Mouse (Mus musculus): ENCODE measurements around the gene Fkbp1b.
A peak's percentile ranks its signal among the peaks of the same experiment; 100 is the strongest.
"Not testable (repeated sequence)": the region's sequence is repeated elsewhere in the genome, so short reads cannot be mapped to it uniquely, and the experiment has no call there.

Gene Fkbp1b

DNA sequence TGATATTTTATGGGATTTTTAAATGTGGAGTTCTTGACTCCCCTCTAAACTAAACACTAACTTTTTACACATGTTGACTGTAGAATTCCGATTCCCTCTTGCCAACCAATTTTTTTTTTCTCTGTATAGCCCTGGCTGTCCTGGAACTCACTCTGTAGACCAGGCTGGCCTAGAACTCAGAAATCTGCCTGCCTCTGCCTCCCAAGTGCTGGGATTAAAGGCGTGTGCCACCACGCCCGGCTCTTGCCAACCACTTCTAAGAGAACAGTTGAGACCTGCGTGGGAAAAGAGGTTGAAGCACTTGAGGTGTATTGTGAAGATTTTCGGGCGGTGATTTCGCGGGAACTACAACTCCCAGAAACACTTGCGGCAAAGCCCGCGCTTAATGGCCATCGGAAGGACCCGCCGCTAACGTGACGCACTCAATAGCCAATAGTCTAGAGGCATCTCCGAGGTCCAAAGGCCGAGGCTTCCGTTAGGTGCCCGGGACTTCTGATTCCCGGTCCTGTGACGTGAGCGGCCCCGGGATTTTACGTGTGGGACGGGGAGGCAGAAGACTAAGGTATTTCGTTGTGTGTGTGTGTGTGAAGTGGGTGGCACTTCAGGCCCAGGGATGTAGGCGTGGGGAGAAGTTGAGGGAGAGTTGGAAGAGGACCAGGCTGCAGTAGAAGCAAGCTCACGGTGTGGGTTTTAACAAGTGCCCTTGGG is 1.7 kb upstream of the Fkbp1b start, which contains the start of gene Wdcp:
Wdcp (plus strand) TSS at position 414 of the 708 bp plus-strand sequence.
- DNase-seq (ENCODE audit: low spot score): peak; percentile 84

DNA sequence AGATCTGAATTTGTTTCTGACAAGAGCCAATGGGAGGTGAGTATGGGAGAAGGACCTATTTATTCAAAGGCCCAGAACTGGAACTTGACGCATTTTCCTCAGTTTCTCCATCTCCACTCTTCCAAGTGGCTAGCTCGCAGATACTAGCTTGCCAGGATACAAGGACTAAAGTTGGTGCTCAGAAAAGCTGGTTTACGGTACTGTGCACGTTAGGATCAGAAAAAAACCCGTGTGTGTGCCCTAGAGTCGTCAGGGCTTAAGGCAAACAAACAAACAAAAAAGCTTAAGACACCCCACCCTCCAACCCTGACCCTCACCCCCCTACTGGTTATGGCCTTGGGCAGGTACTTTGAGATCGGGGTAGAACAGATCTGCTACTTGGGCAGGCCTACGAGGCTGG is 1.1 kb upstream of the Fkbp1b start:
- DNase-seq (ENCODE audit: low spot score): no peak

DNA sequence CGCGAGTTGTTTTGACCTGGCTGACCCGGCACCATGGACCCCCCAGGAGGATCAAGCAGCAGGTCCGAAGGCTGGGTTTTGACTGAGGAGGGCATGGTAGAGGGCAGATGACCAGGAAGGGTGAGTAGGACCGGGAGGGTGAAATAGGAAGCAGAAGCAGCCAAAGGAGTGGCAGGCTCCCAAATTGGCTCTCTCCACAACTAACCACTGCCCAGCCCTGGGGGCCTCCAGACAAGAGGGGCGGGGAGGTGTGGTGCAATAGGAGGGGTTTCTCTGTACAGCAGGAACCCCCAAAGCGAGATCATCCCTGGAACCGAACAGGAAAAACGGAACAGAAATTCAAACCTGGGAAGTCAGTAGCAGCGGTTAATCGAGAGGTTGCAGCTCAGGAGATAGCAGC is 650 bp downstream of the Fkbp1b start:
- DNase-seq (ENCODE audit: low spot score): no peak

DNA sequence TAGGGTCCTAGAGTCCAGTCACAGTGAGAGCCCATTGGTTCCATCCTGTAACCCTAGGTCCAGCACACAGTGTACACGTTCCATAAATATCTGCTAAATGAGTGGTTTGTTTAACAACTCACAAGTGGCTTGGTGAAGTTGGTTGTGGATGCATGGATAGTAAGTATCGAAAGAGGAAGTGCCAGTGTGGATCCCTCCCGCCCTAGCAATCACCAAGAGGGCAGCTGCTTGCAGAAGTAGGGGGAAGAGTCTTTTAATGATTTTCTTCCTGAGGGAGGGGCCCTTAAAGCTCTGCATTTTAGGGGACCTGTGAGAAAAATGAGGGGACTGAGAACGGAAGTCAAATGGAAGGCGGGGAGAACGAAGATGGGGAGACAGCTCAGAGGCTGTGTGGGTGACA is 1.4 kb downstream of the Fkbp1b start:
- no peak for DNase-seq (ENCODE audit: low spot score)

DNA sequence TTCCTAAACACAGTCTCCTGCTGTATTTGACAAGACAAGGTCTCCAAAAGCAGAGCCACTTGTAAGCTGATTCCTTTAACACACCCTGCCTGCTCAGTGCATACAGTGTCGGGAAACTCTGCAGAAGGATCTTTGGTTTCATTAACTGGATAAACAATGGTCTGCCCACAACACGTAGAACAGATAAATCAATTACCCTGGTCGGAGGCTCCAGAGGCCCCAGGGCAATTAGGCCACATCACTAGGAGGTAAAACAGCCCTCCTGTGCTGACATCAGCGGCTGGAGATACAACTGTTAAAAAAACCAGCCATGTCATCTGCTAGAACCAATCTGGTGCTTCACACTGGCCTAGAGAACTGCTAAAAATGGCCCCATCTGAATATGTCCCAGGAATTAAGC is 4.4 kb downstream of the Fkbp1b start:
- no peak for DNase-seq (ENCODE audit: low spot score)

DNA sequence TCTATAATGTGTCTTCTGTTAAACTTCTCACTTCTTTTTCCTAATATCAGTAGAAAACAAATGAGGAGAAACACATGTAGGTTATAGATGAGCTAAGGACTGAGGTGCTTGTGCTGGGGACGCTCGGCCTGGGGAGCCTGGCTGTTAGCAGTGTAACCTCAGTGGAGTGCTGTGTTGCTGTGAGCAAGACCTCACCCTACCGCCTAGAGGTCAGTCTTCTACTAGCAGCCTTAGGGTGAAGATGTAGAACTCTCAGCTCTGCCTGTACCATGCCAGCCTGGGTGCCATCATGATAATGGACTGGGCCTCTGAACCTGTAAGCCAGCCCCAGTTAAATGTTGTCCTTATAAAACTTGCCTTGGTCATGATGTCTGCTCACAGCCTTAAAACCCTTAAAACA is 14.1 kb downstream of the Fkbp1b start:
- DNase-seq (ENCODE audit: low spot score): no peak

DNA sequence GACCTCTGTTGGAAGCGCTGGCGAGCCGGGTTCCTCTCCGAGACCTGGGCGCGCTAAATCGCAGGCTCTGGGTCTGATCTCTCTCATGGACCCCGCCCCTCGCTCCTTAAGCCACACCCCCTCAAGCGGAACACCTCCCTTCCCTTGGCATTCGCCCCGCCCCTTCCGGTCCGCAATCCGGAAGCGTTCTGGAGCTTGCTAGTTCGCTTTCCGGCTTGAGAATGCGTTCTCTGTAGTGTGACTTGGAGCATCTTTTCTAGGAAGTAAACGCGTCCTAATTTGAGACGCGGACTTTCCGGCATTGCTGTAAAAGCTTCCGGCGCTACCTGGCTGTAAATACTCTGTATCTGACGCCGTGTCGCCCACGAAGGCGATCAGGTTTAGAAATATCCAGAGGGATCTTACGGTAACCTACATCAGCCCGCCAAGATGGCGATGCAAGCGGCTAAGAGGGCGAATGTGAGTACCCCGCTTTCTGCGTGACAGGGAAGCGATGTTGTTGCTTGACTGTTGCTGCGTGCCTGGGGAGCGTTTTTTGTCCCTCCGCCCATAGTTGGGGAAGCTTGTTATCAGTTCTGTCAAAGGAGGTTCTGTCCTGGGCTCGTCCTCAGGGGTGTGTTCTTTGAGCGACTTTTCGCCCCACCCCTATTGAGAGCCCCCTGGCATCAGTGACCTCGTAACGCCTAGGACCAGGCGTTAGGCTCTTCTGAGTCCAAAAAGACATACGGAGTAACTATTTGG is 23.9 kb downstream of the Fkbp1b start, which contains the start of gene Sf3b6:
Sf3b6 (plus strand) TSS at position 184 of the 741 bp plus-strand sequence.
- DNase-seq (ENCODE audit: low spot score): peak; percentile 93

DNA sequence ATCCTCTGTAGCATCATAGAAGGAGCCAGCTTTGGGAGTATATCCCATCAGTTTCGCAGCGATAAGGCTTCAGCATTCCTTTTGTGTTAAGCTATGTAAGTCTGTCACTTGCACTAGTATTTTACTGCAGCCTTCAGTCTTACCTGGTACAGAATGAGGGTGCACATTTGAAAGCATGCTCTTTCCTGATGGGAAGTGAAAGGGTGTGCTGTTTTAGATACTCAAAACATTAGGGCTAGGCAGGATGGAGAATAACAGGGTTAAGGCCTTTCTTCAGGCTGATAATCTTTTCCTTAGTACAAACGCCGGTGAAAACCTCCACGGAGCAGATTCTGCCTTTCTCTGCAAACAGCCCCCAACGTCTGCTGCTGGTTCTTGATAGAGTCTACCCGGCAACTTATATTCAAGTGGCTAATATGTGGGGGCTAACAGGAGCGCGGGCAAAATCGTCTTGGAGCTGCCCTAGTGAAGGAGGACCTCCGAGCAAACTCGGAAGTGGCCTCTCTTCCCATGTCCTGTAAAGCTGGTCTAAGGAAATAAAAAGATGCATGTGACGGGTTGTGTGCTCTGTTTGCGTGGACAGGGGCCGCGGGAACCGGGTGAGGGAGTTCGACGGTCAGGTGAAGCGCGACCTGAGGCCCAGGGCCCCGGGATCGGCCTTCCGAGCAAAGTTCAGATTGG is 24.6 kb downstream of the Fkbp1b start:
- DNase-seq (ENCODE audit: low spot score): no peak

DNA sequence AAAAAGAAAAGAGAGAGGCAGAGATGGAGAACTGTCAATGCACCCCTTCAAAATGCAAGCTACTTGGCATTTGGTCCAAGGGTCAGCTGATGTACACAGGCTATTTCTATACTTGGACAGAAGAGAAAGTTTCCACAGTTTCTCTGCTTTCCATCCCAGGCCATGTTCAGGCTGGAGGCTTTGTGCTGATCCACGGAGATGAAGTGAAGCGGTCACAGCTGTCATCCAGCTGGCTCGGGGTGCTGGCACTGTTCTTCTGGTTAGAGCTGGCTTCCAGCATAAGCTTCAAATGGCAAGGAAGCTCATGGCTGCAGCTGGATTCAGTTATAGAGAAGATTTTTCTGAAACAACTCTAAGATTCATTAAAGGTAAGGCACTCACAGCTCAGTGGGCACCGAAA is 27.8 kb downstream of the Fkbp1b start:
- DNase-seq (ENCODE audit: low spot score): no peak

DNA sequence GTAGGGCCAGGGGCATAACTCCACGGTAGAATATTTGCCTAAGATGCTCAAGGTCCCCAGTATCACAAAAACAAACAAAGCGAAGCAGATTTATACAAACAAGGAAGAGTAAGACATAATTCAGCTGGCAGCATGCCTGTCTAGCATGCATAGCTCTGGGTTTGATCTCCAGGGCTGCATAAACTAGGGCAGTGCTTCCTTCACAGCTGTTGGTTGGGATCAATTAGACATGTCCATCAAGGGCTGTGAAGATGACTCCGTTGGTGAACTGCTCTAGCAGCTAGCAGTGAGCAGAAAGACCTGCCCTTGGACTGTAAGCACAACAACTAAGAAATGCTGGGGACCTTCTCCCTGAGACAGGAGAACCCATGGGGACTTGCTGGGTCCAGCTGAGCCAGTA is 29.7 kb downstream of the Fkbp1b start:
- no peak for DNase-seq (ENCODE audit: low spot score)

DNA sequence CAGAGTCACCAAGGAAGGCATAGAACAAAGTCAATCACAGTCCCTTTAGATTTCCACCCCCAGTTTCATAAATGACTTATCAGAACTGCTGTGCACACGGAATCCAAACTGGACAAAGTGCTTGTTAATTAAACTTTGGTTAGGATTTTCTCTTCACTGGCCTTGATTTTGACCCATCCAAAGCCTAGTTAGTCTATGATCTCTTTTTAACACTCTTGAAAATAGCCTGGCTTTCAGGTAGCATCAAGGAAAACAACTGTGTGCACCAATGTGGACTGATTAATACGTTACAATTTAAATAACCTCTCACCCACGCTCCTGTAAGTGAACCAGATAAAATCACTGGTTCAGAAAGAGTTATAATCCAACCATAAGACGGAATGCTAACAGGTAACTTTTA is 30.4 kb downstream of the Fkbp1b start:
- DNase-seq (ENCODE audit: low spot score): no peak

DNA sequence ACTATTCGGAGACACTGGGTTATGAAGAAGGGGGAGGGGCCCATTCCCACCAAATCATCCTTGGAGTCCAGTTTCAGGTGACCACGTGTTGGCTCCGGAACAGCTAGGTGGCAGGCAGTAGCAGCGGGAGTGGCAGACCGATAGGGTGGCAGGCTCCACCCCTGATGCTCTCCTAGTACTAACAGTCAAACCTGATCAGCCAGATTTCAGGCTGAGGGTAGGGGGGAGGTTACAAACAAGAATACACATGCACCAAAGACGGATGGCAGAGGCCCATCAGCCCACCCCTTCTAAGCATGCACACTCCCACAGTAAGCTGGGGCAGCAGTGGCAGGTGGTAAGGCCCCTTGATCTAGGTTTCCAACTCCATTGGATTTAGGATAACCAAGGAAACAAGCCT is 43.9 kb downstream of the Fkbp1b start:
- not testable (repeated sequence) for DNase-seq (ENCODE audit: low spot score)

DNA sequence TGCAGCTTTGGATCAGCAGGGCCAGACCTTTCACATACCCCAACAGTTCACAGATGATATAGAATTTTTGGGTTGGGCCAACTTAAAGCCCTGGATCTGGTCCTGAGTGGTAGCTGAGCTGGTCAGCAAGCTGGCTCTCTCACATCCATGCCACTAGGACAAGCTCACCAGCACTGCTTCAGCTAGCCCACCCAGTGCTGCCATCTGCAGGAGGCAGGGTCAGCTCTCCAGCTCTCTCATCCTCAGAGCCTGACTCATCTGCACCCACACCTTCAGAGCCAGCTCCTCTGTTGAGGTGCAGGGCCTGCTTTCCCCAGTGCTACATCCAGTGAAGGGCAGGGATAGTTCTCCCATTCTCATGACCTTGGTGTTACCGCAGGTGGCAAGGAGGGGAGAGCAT is 47.7 kb downstream of the Fkbp1b start:
- no peak for DNase-seq (ENCODE audit: low spot score)

DNA sequence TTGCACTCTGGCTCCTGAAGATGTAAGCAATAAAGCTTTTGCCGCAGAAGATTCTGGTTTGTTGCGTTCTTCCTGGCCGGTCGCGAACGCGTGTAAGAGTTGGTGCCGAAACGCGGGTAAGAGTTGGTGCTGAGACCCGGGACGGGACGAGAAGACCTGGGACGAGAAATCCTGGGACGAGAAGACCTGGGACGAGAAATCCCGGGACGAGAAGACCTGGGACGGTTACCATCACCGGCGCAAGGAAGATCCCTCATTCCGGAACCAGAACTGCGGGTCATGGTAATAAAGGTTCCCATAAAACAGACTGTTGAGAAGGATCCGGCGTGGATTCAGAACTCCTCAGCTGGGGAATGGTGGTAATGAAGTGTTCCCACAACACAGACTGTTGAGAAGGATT is 53.3 kb downstream of the Fkbp1b start:
- not testable (repeated sequence) for DNase-seq (ENCODE audit: low spot score)

DNA sequence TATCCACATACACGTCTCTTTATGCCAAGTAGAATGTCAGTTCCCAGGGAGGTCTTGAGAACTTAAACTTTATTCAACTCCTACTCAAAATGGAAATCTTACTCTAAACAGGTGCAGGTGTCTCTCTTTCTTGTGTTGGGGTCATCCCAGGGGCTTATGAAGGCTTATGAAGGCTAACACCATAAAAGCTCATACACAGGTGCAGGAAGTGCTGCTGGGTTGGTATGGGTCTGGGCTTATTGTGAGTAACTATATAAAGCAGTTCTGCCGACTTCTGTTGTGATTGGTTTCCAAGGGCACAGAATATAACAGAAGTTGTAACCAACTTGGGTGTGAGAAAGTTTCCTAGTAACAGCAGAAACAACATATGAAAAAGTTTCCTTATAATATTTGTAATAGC is 56.9 kb downstream of the Fkbp1b start:
- no peak for DNase-seq (ENCODE audit: low spot score)

DNA sequence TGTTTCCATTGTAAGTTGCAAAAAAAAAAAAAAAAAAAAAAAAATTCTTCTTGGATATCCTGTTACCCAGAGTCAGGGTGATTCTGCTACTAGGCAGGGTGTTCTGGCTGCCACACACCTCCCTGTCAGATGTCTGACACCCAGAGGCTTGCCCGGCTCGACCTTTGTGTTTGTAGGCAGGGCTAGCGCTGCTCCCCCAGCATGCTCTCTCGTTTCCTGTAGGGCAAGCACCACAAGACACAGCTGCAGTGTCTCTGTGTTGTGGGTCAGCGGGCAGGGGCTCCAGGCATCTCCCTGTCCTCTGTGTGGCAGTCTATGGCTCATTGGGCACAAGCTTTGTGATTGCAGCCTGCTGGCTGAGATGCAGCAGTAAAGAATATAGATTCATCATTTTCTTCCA is 57.8 kb downstream of the Fkbp1b start:
- DNase-seq (ENCODE audit: low spot score): no peak

Data from layer of hippocampus, adult 9-10 months (tissue).